Mouse (Mus musculus) myocyte (in vitro differentiated cells): ENCODE results near the gene Olfr433. TPM values are rescaled to one million over a fixed set of nuclear protein-coding genes. Genes with fewer than 3 reads are reported as not detected.

Experiments used
- H3K27me3 ChIP-seq: one replicate; pipeline ENCODE4 v1.6.1; 2011; ENCODE audit not compliant: control insufficient read depth, insufficient read depth, insufficient read length
- H3K36me3 ChIP-seq: one replicate; pipeline ENCODE4 v1.6.1; 2011; ENCODE audit not compliant: control insufficient read depth, insufficient read depth
- H3K4me2 ChIP-seq: one replicate; pipeline ENCODE4 v1.6.1; 2011; ENCODE audit warnings: low read depth, control low read depth
- H3K4me3 ChIP-seq: one replicate; pipeline ENCODE4 v1.5.1; 2011; ENCODE audit warnings: mild to moderate bottlenecking, control low read depth, moderate library complexity
- H3K79me2 ChIP-seq: one replicate; pipeline ENCODE4 v1.6.1; 2011; ENCODE audit not compliant: control insufficient read depth, insufficient read depth
- H3ac ChIP-seq: one replicate; pipeline ENCODE4 v1.6.1; 2011; ENCODE audit not compliant: control insufficient read depth, insufficient read length
- CEBPB ChIP-seq: IDR thresholded peaks from 2 replicates; pipeline ENCODE4 v1.6.1; 2011; ENCODE audit warnings: mild to moderate bottlenecking, moderate library complexity; ENCODE audit not compliant: poor library complexity, insufficient read depth, severe bottlenecking
- E2F4 ChIP-seq: IDR thresholded peaks from one replicate; pipeline ENCODE4 v1.6.1; 2011; ENCODE audit warnings: mild to moderate bottlenecking, control low read depth, moderate library complexity; ENCODE audit not compliant: insufficient read depth
- MAX ChIP-seq: IDR thresholded peaks from one replicate; pipeline ENCODE4 v1.6.1; 2011; ENCODE audit warnings: low read depth, mild to moderate bottlenecking, control low read depth
- MYOD1 ChIP-seq, 3 experiments: IDR thresholded peaks; one replicate each; pipeline ENCODE4 v1.6.1; 2011; ENCODE audit warnings: control low read depth in 2 of 3, low read depth in 2 of 3, mild to moderate bottlenecking in 2 of 3, moderate library complexity in 1 of 3; ENCODE audit not compliant: insufficient read length in 2 of 3, control insufficient read depth in 1 of 3
- MYOG ChIP-seq, 3 experiments: IDR thresholded peaks; one replicate each; pipeline ENCODE4 v1.6.1; 2011; ENCODE audit warnings: control low read depth in 2 of 3, low read depth in 2 of 3, mild to moderate bottlenecking in 2 of 3; ENCODE audit not compliant: insufficient read length in 2 of 3, control insufficient read depth in 1 of 3, insufficient read depth in 1 of 3
- POLR2A ChIP-seq: IDR thresholded peaks from one replicate; pipeline ENCODE4 v1.6.1; 2011; ENCODE audit warnings: low read depth, mild to moderate bottlenecking, control low read depth, moderate library complexity; ENCODE audit not compliant: insufficient read length
- POLR2AphosphoS2 ChIP-seq: IDR thresholded peaks from one replicate; pipeline ENCODE4 v1.6.1; 2011; ENCODE audit warnings: low read depth, control low read depth; ENCODE audit not compliant: insufficient read length
- REST ChIP-seq: IDR thresholded peaks from one replicate; pipeline ENCODE4 v1.6.1; 2011; ENCODE audit warnings: mild to moderate bottlenecking, control low read depth, moderate library complexity; ENCODE audit not compliant: insufficient read depth, insufficient read length
- SRF ChIP-seq: IDR thresholded peaks from one replicate; pipeline ENCODE4 v1.6.1; 2011; ENCODE audit warnings: low read depth; ENCODE audit not compliant: control insufficient read depth, insufficient read length
- TCF12 ChIP-seq: IDR thresholded peaks from one replicate; pipeline ENCODE4 v1.6.1; 2011; ENCODE audit warnings: mild to moderate bottlenecking, control low read depth; ENCODE audit not compliant: poor library complexity, insufficient read depth, severe bottlenecking
- TCF3 ChIP-seq: IDR thresholded peaks from one replicate; pipeline ENCODE4 v1.6.1; 2011; ENCODE audit warnings: low read depth, control low read depth; ENCODE audit not compliant: insufficient read length
- USF1 ChIP-seq: IDR thresholded peaks from one replicate; pipeline ENCODE4 v1.6.1; 2011; ENCODE audit warnings: low read depth, mild to moderate bottlenecking, control low read depth, moderate library complexity
- polyA plus RNA-seq: library from polyadenylated mRNA; unstranded; fragments of >200 nt; fragmentation: generic; extraction: Trizol; gene quantifications from one replicate; pipeline ENCODE4 v1.2.1, GENCODE M21; 2012; ENCODE audit warnings: missing spikeins

Olfr433 gene
- polyA plus RNA-seq, 1 experiment, result not detected

- no peak overlapping the region for H3K4me3 ChIP-seq
- H3K27me3 ChIP-seq, result no peaks in the 10 kb centered on the region
- no peak overlapping the region for H3K4me2 ChIP-seq
- H3K36me3 ChIP-seq, result no peaks in the 10 kb centered on the region
- TF ChIP-seq MYOG (IDR thresholded peaks at IDR 0.05; ENCODE audit: control insufficient read depth in 1 of 3, insufficient read depth in 1 of 3, insufficient read length in 2 of 3, low read depth in 2 of 3) (no peak), TCF3 (no peak), MYOD1 (IDR thresholded peaks at IDR 0.05; ENCODE audit: control insufficient read depth in 1 of 3, insufficient read length in 2 of 3, low read depth in 2 of 3) (no peak), MAX (no peak), TCF12 (no peak), SRF (no peak), POLR2A (no peak), CEBPB (no peak), POLR2AphosphoS2 (no peak), REST (no peak), E2F4 (no peak), USF1 (no peak)
- no peaks in the 10 kb centered on the region for H3K79me2 ChIP-seq
- no peak overlapping the region for H3ac ChIP-seq
These were observed 10.0 kb downstream of the Olfr433 start for GRCm38 (mm10) chr1:174050532-174050931.

DNA sequence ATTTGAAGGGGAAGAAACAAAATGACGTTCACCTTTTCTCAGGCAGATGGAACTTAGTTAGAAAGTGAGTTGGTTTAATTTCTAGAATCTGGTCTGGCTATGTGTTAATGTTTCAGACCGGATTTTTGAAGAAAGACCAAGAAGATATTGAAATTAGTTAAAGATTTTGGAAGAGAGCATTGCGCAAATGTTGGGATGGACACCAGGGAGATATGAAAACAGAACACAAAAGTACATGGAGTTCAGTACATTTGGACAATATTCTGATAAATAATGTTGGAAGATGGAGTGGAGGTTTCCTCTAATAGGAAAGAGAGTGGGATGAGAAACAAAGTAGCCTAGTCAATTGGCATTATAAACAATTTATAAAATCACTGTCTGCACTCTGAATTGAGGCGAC, 11.0 kb downstream of the Olfr433 start:
- no peak overlapping the region for H3K4me2 ChIP-seq
- no peak overlapping the region for H3K4me3 ChIP-seq
- TF ChIP-seq TCF3, result no peak
- TF ChIP-seq POLR2AphosphoS2, result no peak
- no peak for TF ChIP-seq TCF12
- no peak for TF ChIP-seq USF1
- no peak for TF ChIP-seq MAX
- TF ChIP-seq MYOG (IDR thresholded peaks at IDR 0.05; ENCODE audit: control insufficient read depth in 1 of 3, insufficient read depth in 1 of 3, insufficient read length in 2 of 3, low read depth in 2 of 3), result no peak
- no peak for TF ChIP-seq MYOD1 (IDR thresholded peaks at IDR 0.05; ENCODE audit: control insufficient read depth in 1 of 3, insufficient read length in 2 of 3, low read depth in 2 of 3)
- no peak for TF ChIP-seq REST
- no peak for TF ChIP-seq SRF
- no peak for TF ChIP-seq POLR2A
- no peak for TF ChIP-seq CEBPB
- no peak for TF ChIP-seq E2F4
- no peaks in the 10 kb centered on the region for H3K79me2 ChIP-seq
- no peaks in the 10 kb centered on the region for H3K27me3 ChIP-seq
- no peaks in the 10 kb centered on the region for H3K36me3 ChIP-seq
- no peak overlapping the region for H3ac ChIP-seq

DNA sequence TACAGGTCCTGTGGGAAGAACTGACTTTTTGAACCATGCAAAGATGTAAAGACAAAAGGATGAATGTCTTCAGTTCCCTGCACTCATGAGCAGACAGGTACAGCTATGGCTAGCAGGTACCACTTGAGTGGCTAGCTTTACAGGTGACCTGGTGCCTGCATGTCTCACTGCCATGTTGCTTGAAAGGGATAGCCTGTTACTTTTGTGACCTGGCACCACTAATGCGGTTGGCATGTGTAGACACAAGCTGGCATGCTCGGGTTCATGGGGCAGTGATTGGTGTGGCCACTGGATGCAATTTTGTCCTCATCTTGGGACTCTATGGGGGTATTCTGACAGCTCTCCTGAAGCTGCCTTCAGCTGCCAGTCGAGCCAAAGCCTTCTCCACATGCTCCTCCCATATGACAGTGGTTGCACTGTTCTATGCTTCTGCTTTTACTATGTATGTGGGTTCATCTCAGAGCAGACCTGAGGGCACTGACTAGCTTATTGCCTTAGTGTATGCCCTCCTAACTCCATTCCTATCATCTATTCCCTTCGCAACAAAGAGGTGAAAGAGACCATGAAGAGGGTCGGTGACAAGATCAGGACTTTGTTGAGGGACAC, 11.5 kb downstream of the Olfr433 start:
- TF ChIP-seq SRF, result no peak
- no peak for TF ChIP-seq CEBPB
- TF ChIP-seq POLR2A, result no peak
- no peak for TF ChIP-seq E2F4
- TF ChIP-seq USF1, result no peak
- TF ChIP-seq REST, result no peak
- TF ChIP-seq MYOG (IDR thresholded peaks at IDR 0.05; ENCODE audit: control insufficient read depth in 1 of 3, insufficient read depth in 1 of 3, insufficient read length in 2 of 3, low read depth in 2 of 3), result no peak
- Histone ChIP-seq H3K79me2 (no peaks in the 10 kb centered on the region), H3K4me3 (no peak overlapping the region), H3K27me3 (no peaks in the 10 kb centered on the region), H3ac (no peak overlapping the region), H3K36me3 (no peaks in the 10 kb centered on the region), H3K4me2 (no peak overlapping the region)

GRCm38 (mm10) chr1:174052981-174053380, 12.5 kb downstream of the Olfr433 start:
- Histone ChIP-seq H3K79me2 (no peaks in the 10 kb centered on the region), H3K4me3 (no peak overlapping the region), H3ac (no peak overlapping the region), H3K36me3 (no peaks in the 10 kb centered on the region), H3K4me2 (no peak overlapping the region), H3K27me3 (no peaks in the 10 kb centered on the region)
- TF ChIP-seq USF1 (no peak), E2F4 (no peak), MYOD1 (IDR thresholded peaks at IDR 0.05; ENCODE audit: control insufficient read depth in 1 of 3, insufficient read length in 2 of 3, low read depth in 2 of 3) (no peak), POLR2A (no peak), CEBPB (no peak), REST (no peak), MAX (no peak), SRF (no peak), POLR2AphosphoS2 (no peak), TCF12 (no peak)

- Histone ChIP-seq H3K36me3 (no peaks in the 10 kb centered on the region), H3K79me2 (no peaks in the 10 kb centered on the region), H3ac (no peak overlapping the region), H3K4me2 (no peak overlapping the region), H3K4me3 (no peak overlapping the region), H3K27me3 (no peaks in the 10 kb centered on the region)
- TF ChIP-seq MYOG (IDR thresholded peaks at IDR 0.05; ENCODE audit: control insufficient read depth in 1 of 3, insufficient read depth in 1 of 3, insufficient read length in 2 of 3, low read depth in 2 of 3) (no peak), MAX (no peak), E2F4 (no peak), CEBPB (no peak), REST (no peak), POLR2AphosphoS2 (no peak), TCF12 (no peak), MYOD1 (IDR thresholded peaks at IDR 0.05; ENCODE audit: control insufficient read depth in 1 of 3, insufficient read length in 2 of 3, low read depth in 2 of 3) (no peak), SRF (no peak), USF1 (no peak), TCF3 (no peak), POLR2A (no peak)
These were observed 14.7 kb downstream of the Olfr433 start for GRCm38 (mm10) chr1:174055248-174055647.
